Mouse (Mus musculus) small intestine, adult 10 weeks (tissue): ENCODE data around the gene Nkapl. TPM values are rescaled to one million over a fixed set of nuclear protein-coding genes. Genes with fewer than 3 reads are reported as not detected.

Experiments used
- polyA plus RNA-seq: library from polyadenylated mRNA; stranded (reverse); fragments of 350-450 nt; fragmentation: Illumina TruSeq; extraction: RNeasy Lipid Tissue Mini Kit (QIAGEN cat#74804); gene quantifications from one replicate; pipeline ENCODE4 v1.2.3, GENCODE M21; 2014; ENCODE audit warnings: low replicate concordance

The Nkapl gene
- polyA plus RNA-seq = not detected

GRCm38 (mm10) chr13:21468061-21469019, at the start of gene Nkapl:
Gene Nkapl, minus strand, starts transcription at chr13:21468509.

GRCm38 (mm10) chr13:21501182-21501581, 32.9 kb upstream of the Nkapl start, which contains the start of gene Gm11273:
Gene Gm11273, minus strand, starts transcription at chr13:21501418.

GRCm38 (mm10) chr13:21495080-21495479, 26.8 kb upstream of the Nkapl start, which contains the start of gene AK157302:
Gene AK157302, plus strand, starts transcription at chr13:21495223.

GRCm38 (mm10) chr13:21478759-21479670, 10.7 kb upstream of the Nkapl start, which contains the start of the genes Zkscan4 and Gm10065:
Gene Zkscan4, plus strand, starts transcription at chr13:21478907.
Gene Gm10065, minus strand, starts transcription at chr13:21479441.

GRCm38 (mm10) chr13:21453449-21453848, 14.9 kb downstream of the Nkapl start, which contains the start of gene Zscan26:
Gene Zscan26, minus strand, starts transcription at chr13:21453730.

GRCm38 (mm10) chr13:21440503-21441206, 27.7 kb downstream of the Nkapl start, which contains the start of gene Pgbd1:
Gene Pgbd1, minus strand, starts transcription at chr13:21441058.

Other genes with a start within 250 kb of the Nkapl start
- not detected for gene Gpx5, start 175.8 kb downstream of the Nkapl start, polyA plus RNA-seq
- gene Gpx6, start 156.4 kb downstream of the Nkapl start, polyA plus RNA-seq = not detected
- not detected for gene Olfr1367, start 121.6 kb downstream of the Nkapl start, polyA plus RNA-seq
- 6.0 TPM for gene Zscan12, start 105.7 kb downstream of the Nkapl start, polyA plus RNA-seq
- 104 TPM for gene Zkscan3, start 65.8 kb downstream of the Nkapl start, polyA plus RNA-seq
- 1.4 TPM for gene Pgbd1, start 27.5 kb downstream of the Nkapl start, polyA plus RNA-seq
- 78.7 TPM for gene Zscan26, start 14.8 kb downstream of the Nkapl start, polyA plus RNA-seq
- 0.33 TPM for gene Zkscan4, start 10.4 kb upstream of the Nkapl start, polyA plus RNA-seq
- gene Gm10065, start 10.9 kb upstream of the Nkapl start, polyA plus RNA-seq = not detected
- 4.2 TPM for gene AK157302, start 26.7 kb upstream of the Nkapl start, polyA plus RNA-seq
- not detected for gene Gm11273, start 32.9 kb upstream of the Nkapl start, polyA plus RNA-seq
- 15.6 TPM for gene Zkscan8, start 62.6 kb upstream of the Nkapl start, polyA plus RNA-seq
- not detected for gene Olfr1366, start 74.3 kb upstream of the Nkapl start, polyA plus RNA-seq
- gene Olfr1535, start 91.4 kb upstream of the Nkapl start, polyA plus RNA-seq = not detected
- not detected for gene Olfr1364, start 113.2 kb upstream of the Nkapl start, polyA plus RNA-seq
- gene Olfr1362, start 145.5 kb upstream of the Nkapl start, polyA plus RNA-seq = not detected
- gene Olfr11, start 174.0 kb upstream of the Nkapl start, polyA plus RNA-seq = not detected
- gene Olfr1361, start 194.9 kb upstream of the Nkapl start, polyA plus RNA-seq = not detected
- gene Olfr1360, start 208.9 kb upstream of the Nkapl start, polyA plus RNA-seq = not detected
- not detected for gene Olfr1359, start 229.6 kb upstream of the Nkapl start, polyA plus RNA-seq
- not detected for gene Hist1h2bl, start 247.6 kb upstream of the Nkapl start, polyA plus RNA-seq
- not detected for gene Hist1h2ai, start 247.9 kb upstream of the Nkapl start, polyA plus RNA-seq
- gene Hist1h3h, start 249.2 kb upstream of the Nkapl start, polyA plus RNA-seq = not detected